Mouse (Mus musculus) testis, adult 2 months (tissue): ENCODE measurements around the gene Vgll2.

Source experiments
- CTCF ChIP-seq: fragments of 200-500 bp; IDR thresholded peaks from 2 replicates; pipeline ENCODE4 v1.5.1; 2012; ENCODE audit warnings: low read depth, mild to moderate bottlenecking, inconsistent platforms, low read length, moderate library complexity; ENCODE audit not compliant: control insufficient read depth, insufficient read depth, insufficient replicate concordance
- POLR2A ChIP-seq: fragments of 200-500 bp; IDR thresholded peaks from 2 replicates; pipeline ENCODE4 v1.6.1; 2012; ENCODE audit warnings: low read depth, mild to moderate bottlenecking, inconsistent platforms, low read length, moderate library complexity; ENCODE audit not compliant: control insufficient read depth

DNA sequence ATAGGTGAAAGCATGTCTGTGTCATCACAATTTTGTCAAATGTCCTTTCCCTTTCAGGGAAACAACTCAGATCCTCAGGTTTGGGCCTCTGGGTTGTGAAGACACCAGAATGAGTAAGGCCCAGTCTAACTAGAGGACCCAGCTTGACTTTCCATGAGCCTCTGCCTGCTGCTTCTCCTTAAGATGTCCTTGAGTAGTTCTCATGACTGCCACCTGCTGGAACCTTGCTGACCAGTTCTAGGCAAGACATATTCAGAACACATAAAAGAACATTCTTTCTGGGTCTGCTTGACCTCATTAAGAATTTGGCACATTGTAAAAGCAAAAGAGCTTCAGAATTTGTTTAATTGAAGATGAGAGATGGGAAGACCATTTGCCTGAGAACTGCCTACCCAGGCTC lies 50.2 kb downstream of the Vgll2 start:
- TF ChIP-seq POLR2A (no peak), CTCF (no peak)
